Mouse (Mus musculus): ENCODE data around the gene Kcnab1. TPM values are rescaled to one million over a fixed set of nuclear protein-coding genes. Genes with fewer than 3 reads are reported as not detected.

The Kcnab1 gene
- polyA plus RNA-seq (2012; rRNA removed) = 0.13 and 0.37 TPM in 2 replicates

DNA sequence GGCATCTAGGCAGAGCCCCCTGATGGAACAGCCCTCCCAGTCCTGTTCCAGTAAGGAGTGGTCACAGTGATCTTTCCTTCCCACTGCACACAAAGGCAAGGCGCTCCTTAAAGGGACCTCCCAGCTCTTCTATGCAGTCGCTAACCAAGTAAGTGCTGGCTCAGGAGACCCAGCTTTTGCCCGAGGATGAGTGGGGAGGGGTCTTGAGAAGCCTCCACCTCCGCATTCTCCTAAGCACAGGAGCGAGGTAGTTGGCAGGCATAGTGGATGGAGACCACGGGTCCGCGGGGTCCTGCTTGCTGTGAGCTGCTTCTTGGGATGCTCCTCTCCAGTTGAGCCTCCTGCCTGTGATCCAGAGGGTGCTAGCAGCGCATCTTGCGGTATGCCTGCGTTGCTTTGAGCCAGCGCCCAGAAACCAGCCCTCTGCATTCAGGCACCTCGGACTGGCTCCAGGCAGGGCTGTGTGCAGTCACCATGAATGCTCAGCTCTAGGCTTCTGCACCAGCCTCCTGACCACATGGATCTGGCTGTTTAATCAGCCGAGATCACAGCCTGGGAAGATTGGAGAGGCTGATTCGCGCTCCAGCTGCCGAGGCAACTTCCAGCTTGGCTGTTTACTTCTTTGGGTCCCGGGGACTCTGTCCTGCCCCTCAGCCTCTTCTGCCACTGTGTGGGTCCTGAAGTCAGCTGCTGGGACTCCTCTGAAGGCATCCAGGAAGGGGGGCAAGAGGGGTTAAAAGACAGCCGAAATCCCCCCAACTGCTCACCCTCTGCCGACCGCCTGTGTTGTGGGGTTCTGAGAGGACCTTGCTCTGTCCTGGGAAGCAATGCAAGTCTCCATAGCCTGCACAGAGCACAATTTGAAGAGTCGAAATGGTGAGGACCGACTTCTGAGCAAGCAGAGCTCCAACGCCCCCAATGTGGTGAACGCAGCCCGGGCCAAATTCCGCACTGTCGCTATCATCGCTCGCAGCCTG, at the start of gene Kcnab1:
Kcnab1 (plus strand) TSS at position 440 of the 977 bp plus-strand sequence.

DNA sequence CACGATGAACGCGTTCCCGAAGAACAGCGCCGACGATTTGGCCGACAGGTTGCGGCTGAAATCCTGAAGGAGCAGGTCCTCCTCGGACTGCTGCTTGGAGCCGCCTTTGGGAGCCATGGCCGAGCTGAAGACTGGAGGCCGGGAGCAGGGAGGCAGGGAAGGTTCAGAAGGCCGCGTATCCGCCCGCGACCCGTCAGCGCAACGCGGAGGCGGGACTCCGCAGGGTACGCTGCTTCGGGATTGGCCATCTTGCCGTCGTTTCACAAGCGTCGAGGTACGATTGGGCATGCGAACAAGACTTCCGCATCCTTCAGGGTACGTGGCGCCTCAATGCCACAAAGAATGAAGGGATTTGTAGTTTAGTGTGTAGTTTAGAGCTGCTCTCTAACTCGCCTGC, 283.2 kb downstream of the Kcnab1 start, which contains the start of gene Ssr3:
Ssr3 (minus strand) TSS at position 203 of the 397 bp plus-strand sequence.

